Mouse (Mus musculus): ENCODE measurements at regions not wholly inside any gene's neighbourhood (a gene's known extent, or its start where the extent isn't known, plus 50 kb on each side); places are given as distances from the start of the nearest gene placed in this dataset.

GRCm38 (mm10) chr1:176499010-176499650 lies 224.0 kb upstream of the Pld5 start:
- no peaks in the 10 kb centered on the region for H3K27me3 ChIP-seq (replicated peaks)
- no peak overlapping the region for H3K9ac ChIP-seq
- no peak for ATAC-seq (ENCODE audit: extremely low read depth, insufficient number of reproducible peaks, low FRiP score, low TSS enrichment)
- H3K4me3 ChIP-seq, result no peak overlapping the region
- H3K9me3 ChIP-seq, result no peaks in the 10 kb centered on the region
- no peaks in the 10 kb centered on the region for H3K4me1 ChIP-seq
- H3K4me2 ChIP-seq, result no peak overlapping the region
- WGBS, result 69% methylated on average over 6 of the region's 6 CpGs
- no peaks in the 10 kb centered on the region for H3K36me3 ChIP-seq
- no peak overlapping the region for H3K27ac ChIP-seq (replicated peaks)

- Histone ChIP-seq H3K27ac (replicated peaks) (no peak overlapping the region), H3K9ac (no peak overlapping the region), H3K36me3 (no peaks in the 10 kb centered on the region), H3K4me2 (no peak overlapping the region), H3K9me3 (no peaks in the 10 kb centered on the region), H3K27me3 (replicated peaks) (no peaks in the 10 kb centered on the region), H3K4me3 (no peak overlapping the region), H3K4me1 (peaks cover 6% of the 10 kb centered on the region)
- 63% methylated on average over 1 of the region's 1 CpGs for WGBS
- ATAC-seq (ENCODE audit: extremely low read depth, insufficient number of reproducible peaks, low FRiP score, low TSS enrichment), result no peak
Measured at GRCm38 (mm10) chr1:176468560-176468959, 193.4 kb upstream of the Pld5 start.

- no peak overlapping the region for H3K4me3 ChIP-seq
- H3K4me2 ChIP-seq, result no peak overlapping the region
- H3K9ac ChIP-seq, result no peak overlapping the region
- no peaks in the 10 kb centered on the region for H3K9me3 ChIP-seq
- no peaks in the 10 kb centered on the region for H3K4me1 ChIP-seq
- H3K27me3 ChIP-seq (replicated peaks), result no peaks in the 10 kb centered on the region
- H3K27ac ChIP-seq (replicated peaks), result no peak overlapping the region
- WGBS, result 65% methylated on average over 5 of the region's 5 CpGs
- no peak for ATAC-seq (ENCODE audit: extremely low read depth, insufficient number of reproducible peaks, low FRiP score, low TSS enrichment)
- no peaks in the 10 kb centered on the region for H3K36me3 ChIP-seq
Measured at GRCm38 (mm10) chr1:176462125-176462524, 187.0 kb upstream of the Pld5 start.

DNA sequence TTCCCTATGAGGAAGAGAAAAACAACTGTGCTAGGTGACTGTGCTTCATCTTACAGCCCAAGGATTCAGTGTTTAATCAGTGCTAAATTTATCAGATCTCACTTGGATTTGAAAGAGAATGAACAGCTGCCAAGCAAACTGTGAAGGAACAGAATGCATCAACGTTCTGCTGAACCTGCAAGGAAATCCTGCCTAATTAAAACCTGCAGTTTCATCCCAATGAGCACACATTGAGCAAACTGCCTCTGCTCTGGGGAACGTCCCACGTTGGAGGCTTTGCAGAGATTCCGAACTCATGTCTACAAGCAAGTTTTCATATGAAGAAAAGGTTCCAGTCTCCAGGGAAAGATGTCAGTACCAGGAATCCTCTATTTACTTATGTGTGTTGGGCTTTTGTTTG lies 171.6 kb upstream of the Pld5 start:
- no peak overlapping the region for H3K27ac ChIP-seq (replicated peaks)
- WGBS, result 70% methylated on average over 4 of the region's 4 CpGs
- H3K4me2 ChIP-seq, result no peak overlapping the region
- H3K9me3 ChIP-seq, result no peaks in the 10 kb centered on the region
- no peak overlapping the region for H3K4me3 ChIP-seq
- ATAC-seq (ENCODE audit: extremely low read depth, insufficient number of reproducible peaks, low FRiP score, low TSS enrichment), result no peak
- no peak overlapping the region for H3K9ac ChIP-seq
- no peaks in the 10 kb centered on the region for H3K4me1 ChIP-seq
- no peaks in the 10 kb centered on the region for H3K36me3 ChIP-seq
- no peaks in the 10 kb centered on the region for H3K27me3 ChIP-seq (replicated peaks)

GRCm38 (mm10) chr1:176443712-176444111 lies 168.6 kb upstream of the Pld5 start:
- H3K4me3 ChIP-seq, result no peak overlapping the region
- no peaks in the 10 kb centered on the region for H3K9me3 ChIP-seq
- H3K4me2 ChIP-seq, result no peak overlapping the region
- 78% methylated on average over 1 of the region's 1 CpGs for WGBS
- no peaks in the 10 kb centered on the region for H3K4me1 ChIP-seq
- H3K27ac ChIP-seq (replicated peaks), result no peak overlapping the region
- ATAC-seq (ENCODE audit: extremely low read depth, insufficient number of reproducible peaks, low FRiP score, low TSS enrichment), result no peak
- H3K9ac ChIP-seq, result no peak overlapping the region
- no peaks in the 10 kb centered on the region for H3K36me3 ChIP-seq
- H3K27me3 ChIP-seq (replicated peaks), result no peaks in the 10 kb centered on the region

- H3K4me3 ChIP-seq, result no peak overlapping the region
- H3K27me3 ChIP-seq (replicated peaks), result no peaks in the 10 kb centered on the region
- no peaks in the 10 kb centered on the region for H3K36me3 ChIP-seq
- no peak overlapping the region for H3K4me2 ChIP-seq
- WGBS, result 58% methylated on average over 3 of the region's 3 CpGs
- no peaks in the 10 kb centered on the region for H3K4me1 ChIP-seq
- H3K9me3 ChIP-seq, result no peaks in the 10 kb centered on the region
- ATAC-seq (ENCODE audit: extremely low read depth, insufficient number of reproducible peaks, low FRiP score, low TSS enrichment), result no peak
- H3K27ac ChIP-seq (replicated peaks), result no peak overlapping the region
- no peak overlapping the region for H3K9ac ChIP-seq
Measured at GRCm38 (mm10) chr1:176440254-176440653, 165.1 kb upstream of the Pld5 start.

- Histone ChIP-seq H3K4me1 (no peaks in the 10 kb centered on the region), H3K36me3 (no peaks in the 10 kb centered on the region), H3K27ac (replicated peaks) (no peak overlapping the region), H3K4me2 (no peak overlapping the region), H3K9ac (no peak overlapping the region), H3K9me3 (no peaks in the 10 kb centered on the region), H3K27me3 (replicated peaks) (no peaks in the 10 kb centered on the region), H3K4me3 (no peak overlapping the region)
- WGBS, result 31% methylated on average over 4 of the region's 4 CpGs
- ATAC-seq (ENCODE audit: extremely low read depth, insufficient number of reproducible peaks, low FRiP score, low TSS enrichment), result no peak
Measured at GRCm38 (mm10) chr1:176427835-176428234, 152.7 kb upstream of the Pld5 start.

GRCm38 (mm10) chr1:176427046-176427445 lies 151.9 kb upstream of the Pld5 start:
- Histone ChIP-seq H3K27ac (replicated peaks) (no peak overlapping the region), H3K9ac (no peak overlapping the region), H3K36me3 (no peaks in the 10 kb centered on the region), H3K4me2 (no peak overlapping the region), H3K4me3 (no peak overlapping the region), H3K27me3 (replicated peaks) (no peaks in the 10 kb centered on the region), H3K9me3 (no peaks in the 10 kb centered on the region), H3K4me1 (no peaks in the 10 kb centered on the region)
- no peak for ATAC-seq (ENCODE audit: extremely low read depth, insufficient number of reproducible peaks, low FRiP score, low TSS enrichment)
- 79% methylated on average over 2 of the region's 2 CpGs for WGBS

GRCm38 (mm10) chr1:176417251-176417650 lies 142.1 kb upstream of the Pld5 start:
- no peak for ATAC-seq (ENCODE audit: extremely low read depth, insufficient number of reproducible peaks, low FRiP score, low TSS enrichment)
- no peaks in the 10 kb centered on the region for H3K36me3 ChIP-seq
- H3K4me1 ChIP-seq, result no peaks in the 10 kb centered on the region
- H3K27me3 ChIP-seq (replicated peaks), result no peaks in the 10 kb centered on the region
- no peak overlapping the region for H3K9ac ChIP-seq
- H3K9me3 ChIP-seq, result no peaks in the 10 kb centered on the region
- 70% methylated on average over 1 of the region's 1 CpGs for WGBS
- H3K4me2 ChIP-seq, result no peak overlapping the region
- H3K4me3 ChIP-seq, result no peak overlapping the region
- H3K27ac ChIP-seq (replicated peaks), result no peak overlapping the region

DNA sequence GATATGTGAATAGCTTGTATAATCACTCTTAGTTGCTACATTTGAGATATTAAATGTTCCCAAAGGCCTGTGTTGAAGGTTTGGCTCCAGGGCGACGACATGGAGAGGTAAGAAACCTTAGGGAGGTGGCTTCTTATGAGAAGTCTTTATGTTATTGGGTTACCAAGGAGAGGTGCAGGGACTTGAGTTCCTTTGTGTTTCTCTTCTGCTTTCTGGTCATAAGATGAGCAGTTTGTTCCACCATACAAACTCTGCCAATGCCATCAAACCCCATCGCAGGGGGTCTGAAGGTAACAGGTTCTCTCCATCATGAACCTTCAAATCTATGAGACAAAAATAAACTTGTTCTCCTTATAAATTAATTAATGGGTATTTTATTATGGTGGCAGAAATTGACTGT lies 129.0 kb upstream of the Pld5 start:
- WGBS, result 80% methylated on average over 3 of the region's 3 CpGs
- H3K4me2 ChIP-seq, result no peak overlapping the region

GRCm38 (mm10) chr1:176379645-176380044 lies 104.5 kb upstream of the Pld5 start:
- no peak overlapping the region for H3K4me2 ChIP-seq
- H3K4me1 ChIP-seq, result no peaks in the 10 kb centered on the region
- no peak overlapping the region for H3K27ac ChIP-seq (replicated peaks)
- no peak overlapping the region for H3K9ac ChIP-seq
- H3K4me3 ChIP-seq, result no peak overlapping the region
- no peaks in the 10 kb centered on the region for H3K9me3 ChIP-seq
- H3K36me3 ChIP-seq, result no peaks in the 10 kb centered on the region
- no peak for ATAC-seq (ENCODE audit: extremely low read depth, insufficient number of reproducible peaks, low FRiP score, low TSS enrichment)
- H3K27me3 ChIP-seq (replicated peaks), result no peaks in the 10 kb centered on the region

More for the DNA sequence above, 129.0 kb upstream of the Pld5 start:
- Histone ChIP-seq H3K27ac (replicated peaks) (no peak overlapping the region), H3K27me3 (replicated peaks) (no peaks in the 10 kb centered on the region), H3K4me3 (no peak overlapping the region), H3K9me3 (no peaks in the 10 kb centered on the region), H3K4me1 (no peaks in the 10 kb centered on the region), H3K9ac (no peak overlapping the region), H3K36me3 (no peaks in the 10 kb centered on the region)
- no peak for ATAC-seq (ENCODE audit: extremely low read depth, insufficient number of reproducible peaks, low FRiP score, low TSS enrichment)

- WGBS, result 69% methylated on average over 3 of the region's 3 CpGs
- Histone ChIP-seq H3K4me2 (no peak overlapping the region), H3K4me1 (no peaks in the 10 kb centered on the region), H3K27me3 (replicated peaks) (no peaks in the 10 kb centered on the region), H3K9me3 (no peaks in the 10 kb centered on the region), H3K36me3 (no peaks in the 10 kb centered on the region), H3K27ac (replicated peaks) (no peak overlapping the region), H3K4me3 (no peak overlapping the region), H3K9ac (no peak overlapping the region)
- ATAC-seq (ENCODE audit: extremely low read depth, insufficient number of reproducible peaks, low FRiP score, low TSS enrichment), result no peak
Measured at GRCm38 (mm10) chr1:176366900-176367299, 91.8 kb upstream of the Pld5 start.
